Mouse (Mus musculus) liver, postnatal 0 days (tissue): ENCODE data around the gene Eif2b3. TPM values are rescaled to one million over a fixed set of nuclear protein-coding genes. Genes with fewer than 3 reads are reported as not detected.

Experiments
- ATAC-seq: fragments of 200-750 bp; cut with Nextera tagmentation; 2 replicates; pipeline ENCODE4 v1.8.0; 2017; ENCODE audit warnings: mild to moderate bottlenecking, moderate library complexity
- DNase-seq: peaks from one replicate; pipeline ENCODE4 v3.0.0-alpha.2; 2016
- H3K27ac ChIP-seq: fragments of 300-500 bp; sonication (generic); 2 replicates; pipeline ENCODE4 v1.5.1; 2014; ENCODE audit warnings: antibody characterized with exemption, moderate library complexity, mild to moderate bottlenecking, low read depth
- H3K27me3 ChIP-seq: fragments of 300-500 bp; sonication (generic); 2 replicates; pipeline ENCODE4 v1.6.1; 2014; ENCODE audit warnings: low read length, control low read depth, mixed read lengths; ENCODE audit not compliant: insufficient read depth
- H3K36me3 ChIP-seq: fragments of 300-500 bp; sonication (generic); replicated peaks from 2 replicates; pipeline ENCODE4 v1.6.1; 2014; ENCODE audit warnings: mild to moderate bottlenecking, control low read depth, low read length, moderate library complexity, mixed read lengths; ENCODE audit not compliant: insufficient read depth
- H3K4me1 ChIP-seq: fragments of 300-500 bp; sonication (generic); 2 replicates; pipeline ENCODE4 v1.6.1; 2014; ENCODE audit warnings: antibody characterized with exemption, mild to moderate bottlenecking, control low read depth; ENCODE audit not compliant: insufficient read depth
- H3K4me2 ChIP-seq: fragments of 300-500 bp; sonication (generic); 2 replicates; pipeline ENCODE4 v1.6.1; 2014; ENCODE audit warnings: low read depth, mild to moderate bottlenecking, low read length, moderate library complexity, mixed read lengths
- H3K4me3 ChIP-seq: fragments of 300-500 bp; sonication (generic); 2 replicates; pipeline ENCODE4 v1.5.1; 2014; ENCODE audit warnings: low read depth, low read length
- H3K9ac ChIP-seq: fragments of 300-500 bp; sonication (generic); replicated peaks from 2 replicates; pipeline ENCODE4 v1.6.1; 2014; ENCODE audit warnings: mild to moderate bottlenecking, moderate library complexity
- H3K9me3 ChIP-seq: fragments of 300-500 bp; sonication (generic); 2 replicates; pipeline ENCODE4 v1.6.1; 2016; ENCODE audit warnings: mild to moderate bottlenecking, control low read depth, low read length, mixed read lengths
- CTCF ChIP-seq: sonication (generic); IDR thresholded peaks from 2 replicates; pipeline ENCODE4 v1.5.1; 2016; ENCODE audit warnings: antibody characterized with exemption, low read depth
- EP300 ChIP-seq: IDR thresholded peaks from 2 replicates; pipeline ENCODE4 v1.6.1; 2016; ENCODE audit warnings: antibody characterized with exemption, low read depth, mild to moderate bottlenecking
- WGBS: fragments of 180-500 bp; shearing (Covaris S2); extraction: QIAGEN DNeasy Blood & Tissue Kit; methylation state at CpG from one replicate; pipeline ENCODE4 v1.1.7; 2014; ENCODE audit not compliant: insufficient replicate concordance; 5-methylcytosine and 5-hydroxymethylcytosine counted together
- polyA plus RNA-seq: library from polyadenylated mRNA; unstranded; fragments of >200 nt; fragmentation: Nextera tagmentation; extraction: Ambion mirVana; gene quantifications from 2 replicates; pipeline ENCODE4 v1.2.1, GENCODE M21; 2015

Eif2b3 gene
- polyA plus RNA-seq, 1 experiment from 2014 or later = 18.5 TPM

GRCm38 (mm10) chr4:117120445-117121414, 101.5 kb downstream of the Eif2b3 start:
- WGBS = under 1% methylated on average over 69 of the region's 69 CpGs
- peak overlapping the region; percentile 71 for H3K9ac ChIP-seq
- H3K4me2 ChIP-seq = peak overlapping the region; percentile 93
- H3K27ac ChIP-seq = peak overlapping the region; percentile 77; the same call in 1 of the 2 replicates
- ATAC-seq (peak; percentile 92), DNase-seq (peak; percentile 93)
- peak overlapping the region; percentile 59 for H3K4me3 ChIP-seq
- no peaks in the 10 kb centered on the region for H3K9me3 ChIP-seq
- no peaks in the 10 kb centered on the region for H3K27me3 ChIP-seq
- peaks cover 30% of the 10 kb centered on the region for H3K4me1 ChIP-seq
- no peaks in the 10 kb centered on the region for H3K36me3 ChIP-seq
- TF ChIP-seq EP300 (peak; percentile 92), CTCF (peak; percentile 97)

- TF ChIP-seq EP300 = no peak
- Histone ChIP-seq H3K4me1 (peaks cover 42% of the 10 kb centered on the region), H3K4me3 (no peak overlapping the region), H3K9me3 (no peaks in the 10 kb centered on the region), H3K27ac (no peak overlapping the region), H3K4me2 (no peak overlapping the region), H3K27me3 (no peaks in the 10 kb centered on the region), H3K9ac (no peak overlapping the region), H3K36me3 (no peaks in the 10 kb centered on the region)
- 76% methylated on average over 4 of the region's 4 CpGs for WGBS
- DNase-seq (no peak), ATAC-seq (no peak)
Observed at GRCm38 (mm10) chr4:117122209-117122608, 103.0 kb downstream of the Eif2b3 start.

DNA sequence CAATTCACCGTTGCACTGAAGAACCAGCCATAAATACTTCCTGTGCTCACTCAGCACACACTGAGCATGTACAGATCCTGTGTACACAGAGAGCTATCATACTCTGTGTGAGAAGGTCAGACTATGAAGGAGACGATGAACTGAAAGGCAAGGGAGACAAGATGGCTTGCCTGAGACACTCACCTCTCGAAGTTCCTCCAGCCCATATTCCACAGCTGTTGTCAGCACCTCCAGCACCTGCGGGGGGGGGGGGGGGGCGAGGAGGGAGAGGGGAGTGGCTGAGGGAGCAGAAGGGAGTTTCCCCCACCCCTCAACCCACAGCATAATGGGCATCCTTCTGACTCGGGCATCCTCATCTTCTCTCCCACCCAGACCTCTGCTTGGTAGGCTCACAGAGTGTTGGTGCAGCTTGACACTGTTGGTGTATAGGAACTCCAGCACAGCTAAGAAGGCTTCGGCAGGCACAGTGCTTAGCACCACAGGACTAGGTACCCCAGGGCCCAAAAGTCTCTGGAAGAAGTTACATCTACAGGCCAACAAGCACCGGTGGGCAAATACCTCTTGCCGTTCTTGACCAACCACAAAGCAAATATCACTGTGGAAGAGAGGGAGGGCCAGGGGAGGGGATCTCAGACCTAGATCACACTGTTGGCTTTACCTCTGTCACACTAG, 104.5 kb downstream of the Eif2b3 start:
- Histone ChIP-seq H3K27me3 (no peaks in the 10 kb centered on the region), H3K9me3 (no peaks in the 10 kb centered on the region), H3K36me3 (peaks cover 9% of the 10 kb centered on the region), H3K4me2 (peak overlapping the region; percentile 47; the same call in 1 of the 2 replicates), H3K4me1 (peaks cover 45% of the 10 kb centered on the region), H3K4me3 (no peak overlapping the region), H3K27ac (peak overlapping the region; percentile 89; the same call in 1 of the 2 replicates), H3K9ac (no peak overlapping the region)
- ATAC-seq (no peak), DNase-seq (no peak)
- 59% methylated on average over 7 of the region's 9 CpGs for WGBS
- TF ChIP-seq CTCF (no peak), EP300 (no peak)

DNA sequence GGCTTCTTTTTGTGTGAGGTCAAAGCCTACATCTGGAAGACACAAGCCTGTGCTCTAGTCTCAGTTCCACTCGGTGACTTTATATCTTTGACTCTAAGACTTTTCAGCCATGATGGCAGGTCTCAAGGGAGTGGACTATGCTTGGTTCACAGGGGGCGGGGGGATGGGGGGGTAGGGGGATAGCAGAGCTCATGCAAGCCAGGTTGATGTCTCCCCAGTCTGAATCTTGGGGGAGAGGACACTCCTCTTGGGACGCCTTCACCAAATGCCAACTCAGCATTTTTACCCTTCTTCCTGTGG, 105.0 kb downstream of the Eif2b3 start:
- no peak for ATAC-seq
- peak overlapping the region; percentile 89 for H3K27ac ChIP-seq
- WGBS = 51% methylated on average over 3 of the region's 3 CpGs

GRCm38 (mm10) chr4:117124518-117125347, 105.5 kb downstream of the Eif2b3 start:
- H3K9ac ChIP-seq = 0 out of 2 replicates have a peak overlapping the region, but pooled peaks have one; percentile 24
- no peaks in the 10 kb centered on the region for H3K9me3 ChIP-seq
- peaks cover 16% of the 10 kb centered on the region for H3K36me3 ChIP-seq
- peak overlapping the region; percentile 89 for H3K27ac ChIP-seq
- ATAC-seq (no peak), DNase-seq (peak; percentile 62)
- H3K4me3 ChIP-seq = 0 out of 2 replicates have a peak overlapping the region, but pooled peaks have one; percentile 9
- H3K4me1 ChIP-seq = peaks cover 43% of the 10 kb centered on the region
- 23% methylated on average over 14 of the region's 14 CpGs for WGBS
- H3K27me3 ChIP-seq = no peaks in the 10 kb centered on the region
- TF ChIP-seq CTCF (0 out of 2 replicates have a peak, but pooled peaks have one; percentile 5), EP300 (no peak; the same call in 1 of the 2 replicates)
- H3K4me2 ChIP-seq = peak overlapping the region; percentile 47

More for the DNA sequence above, 105.0 kb downstream of the Eif2b3 start:
- Histone ChIP-seq H3K4me2 (peak overlapping the region; percentile 47), H3K4me1 (peaks cover 45% of the 10 kb centered on the region), H3K9ac (no peak overlapping the region), H3K9me3 (no peaks in the 10 kb centered on the region), H3K27me3 (no peaks in the 10 kb centered on the region), H3K36me3 (peaks cover 14% of the 10 kb centered on the region), H3K4me3 (no peak overlapping the region)
- DNase-seq = no peak
- TF ChIP-seq CTCF = no peak
- no peak for TF ChIP-seq EP300
